20 mouse cellular contexts compared by ENCODE assay signal in the genomic region with DNA sequence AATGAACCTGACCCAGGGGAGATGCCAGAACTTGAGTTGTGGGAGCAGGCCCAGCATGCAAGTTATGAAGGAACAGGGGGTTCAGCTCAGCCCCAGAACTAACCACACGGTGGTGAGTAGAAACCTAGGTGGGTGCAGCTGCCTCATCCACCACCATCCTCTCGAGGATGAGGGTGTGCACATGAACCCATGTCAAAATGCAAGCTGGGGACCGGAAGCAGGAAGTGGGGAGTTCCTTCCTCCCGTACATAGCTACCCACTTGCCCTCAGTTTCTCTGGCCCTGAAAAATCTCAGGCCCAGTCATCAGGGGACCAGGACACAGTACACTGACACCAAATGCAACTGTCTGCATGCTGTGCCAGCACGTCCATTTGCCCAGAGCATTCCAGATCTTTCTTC. TPM values are rescaled to one million over a fixed set of nuclear protein-coding genes. Genes with fewer than 3 reads are reported as not detected.
DNase-seq lines count a peak whose midpoint lies in the region; ATAC-seq and TF ChIP-seq lines count a peak whose summit lies in the region.
"Had no signal": no experiment of that assay in that cellular context is flagged by ENCODE, and none has a peak within 500 bp of the region (broad histone marks: within the 10 kb centered on the region; RNA-seq: fewer than 3 reads in every experiment).

No protein-coding gene starts in this region.

- H3K9me3 ChIP-seq in intestine, postnatal 0 days (ENCODE audit: control insufficient read depth) = no peaks in the 10 kb centered on the region
- H3K9me3 ChIP-seq: midbrain, embryonic 12.5 days had no signal

- peaks cover 3% of the 10 kb centered on the region; the same call in 1 of the 2 replicates for H3K4me1 ChIP-seq in lung, adult 2 months (ENCODE audit: control insufficient read depth, insufficient read depth, low read length)
- H3K4me1 ChIP-seq in intestine, postnatal 0 days (replicated peaks; ENCODE audit: control insufficient read depth, insufficient read depth, low read length) = no peaks in the 10 kb centered on the region
- H3K4me1 ChIP-seq: midbrain, embryonic 12.5 days had no signal

- no peak for TF ChIP-seq CTCF in lung, adult 2 months (IDR thresholded peaks at IDR 0.05; ENCODE audit: insufficient read depth, low read length)
- TF ChIP-seq CTCF in intestine, postnatal 0 days (IDR thresholded peaks at IDR 0.05; ENCODE audit: low read depth) = no peak

- intact Hi-C loops in left cerebral cortex, postnatal 36 days (cut with DNase I) = no loop called here

- no peaks in the 10 kb centered on the region for H3K27me3 ChIP-seq in intestine, postnatal 0 days (replicated peaks; ENCODE audit: control insufficient read depth, insufficient read depth, low read length)
- H3K27me3 ChIP-seq: midbrain, embryonic 12.5 days had no signal

- peak; percentile 16; the same call in 1 of the 2 replicates for TF ChIP-seq POLR2A in lung, adult 2 months (IDR thresholded peaks at IDR 0.05; ENCODE audit: borderline replicate concordance, extremely low read depth, low read depth, low read length)

- no peak overlapping the region for H3K4me2 ChIP-seq in intestine, postnatal 0 days (replicated peaks; ENCODE audit: low read depth)
- H3K4me2 ChIP-seq: heart, embryonic 11.5 days; midbrain, embryonic 12.5 days had no signal

- no peak overlapping the region for H3K4me3 ChIP-seq in lung, adult 2 months (replicated peaks; ENCODE audit: extremely low read depth, low read depth, low read length)
- no peak overlapping the region for H3K4me3 ChIP-seq in intestine, postnatal 0 days (ENCODE audit: low read depth, low read length)
- H3K4me3 ChIP-seq: midbrain, embryonic 12.5 days had no signal

- H3K27ac ChIP-seq in intestine, postnatal 0 days (ENCODE audit: low read depth, low read length) = no peak overlapping the region
- H3K27ac ChIP-seq: liver, embryonic 14.5 days; midbrain, embryonic 12.5 days had no signal

- DNase-seq in lung, adult 2 months = no peak
- no peak for DNase-seq in lung, postnatal 36 days
- peak; percentile 48 to 60 for DNase-seq in CD8-positive naive resting alpha-beta T cell, adult 2 months (ENCODE audit: low read depth in 2 of 2, low spot score in 2 of 2)
- DNase-seq in thymus, postnatal 14 days = peak; percentile 85
- DNase-seq in left cerebral cortex, postnatal 36 days (ENCODE audit: low spot score in 2 of 2) = no peak
- DNase-seq in testis, postnatal 14 days (ENCODE audit: low spot score) = no peak
- DNase-seq: adrenal gland, postnatal 14 days; cerebellum, postnatal 10 days; gastrocnemius, postnatal 14 days; lung, postnatal 14 days had no signal

- no peaks in the 10 kb centered on the region for H3K36me3 ChIP-seq in intestine, postnatal 0 days (ENCODE audit: control insufficient read depth, insufficient read depth)
- H3K36me3 ChIP-seq: midbrain, embryonic 12.5 days had no signal

- no peak overlapping the region for H3K9ac ChIP-seq in intestine, postnatal 0 days (ENCODE audit: low read depth, low read length)
- H3K9ac ChIP-seq: liver, embryonic 14.5 days; midbrain, embryonic 12.5 days had no signal

- 45% methylated on average over 5 of the region's 5 CpGs for WGBS in lung, adult 2 months
- WGBS in intestine, postnatal 0 days = 84% methylated on average over 5 of the region's 5 CpGs

- peak; percentile 25; the same call in 1 of the 2 replicates for ATAC-seq in megakaryocyte, adult 5-6 weeks (ENCODE audit: poor library complexity, severe bottlenecking)
- no peak for ATAC-seq in intestine, postnatal 0 days

RNA-seq across cellular contexts. Expression of a gene that starts 1.1 kb away (rescaled TPM):
- 2.6 and 2.8 TPM in 2 replicates for polyA plus RNA-seq in lung, adult 2 months (2012; rRNA removed)
- total RNA-seq in megakaryocyte, adult 5-6 weeks (2015) = 1.9 and 2.7 TPM in 2 replicates
- total RNA-seq in megakaryocyte, adult 5-6 weeks (2017) = 0.70 and 1.4 TPM in 2 replicates
- not detected for total RNA-seq in left cerebral cortex, postnatal 36 days (2021)
- polyA plus RNA-seq in intestine, postnatal 0 days (2015; fragmentation: Nextera tagmentation; extraction: Ambion mirVana) = 0.17 and 0.47 TPM in 2 replicates
- total RNA-seq: layer of hippocampus, adult 18-20 months; MEL had no signal
- polyA plus RNA-seq: limb, embryonic 11.5 days; midbrain, embryonic 12.5 days; neural tube, embryonic 11.5 days had no signal

RNA-seq across cellular contexts. Expression of a gene that starts 23.6 kb away (rescaled TPM):
- polyA plus RNA-seq in lung, adult 2 months (2012; rRNA removed) = 87.2 and 112 TPM in 2 replicates
- 1.9 and 4.8 TPM in 2 replicates for total RNA-seq in megakaryocyte, adult 5-6 weeks (2015)
- 0.77 and 2.6 TPM in 2 replicates for total RNA-seq in megakaryocyte, adult 5-6 weeks (2017)
- total RNA-seq in left cerebral cortex, postnatal 36 days (2021) = 1 to 10 TPM; 6.8 to 9.2 TPM
- polyA plus RNA-seq in intestine, postnatal 0 days (2015; fragmentation: Nextera tagmentation; extraction: Ambion mirVana) = 7.7 and 10.1 TPM in 2 replicates

RNA-seq across cellular contexts. Expression of a gene that starts 37.7 kb away (rescaled TPM):
- polyA plus RNA-seq in lung, adult 2 months (2012; rRNA removed) = 26.2 and 30.7 TPM in 2 replicates
- 16.8 and 18.9 TPM in 2 replicates for total RNA-seq in megakaryocyte, adult 5-6 weeks (2015)
- 18.5 and 22.2 TPM in 2 replicates for total RNA-seq in megakaryocyte, adult 5-6 weeks (2017)
- total RNA-seq in left cerebral cortex, postnatal 36 days (2021) = 10 to 100 TPM; 59.8 to 63.6 TPM
- 7.9 and 8.0 TPM in 2 replicates for polyA plus RNA-seq in intestine, postnatal 0 days (2015; fragmentation: Nextera tagmentation; extraction: Ambion mirVana)

RNA-seq across cellular contexts. Expression of a gene that starts 50.9 kb away (rescaled TPM):
- 0.19 and 0.66 TPM in 2 replicates for polyA plus RNA-seq in lung, adult 2 months (2012; rRNA removed)
- not detected in 2 replicates for total RNA-seq in megakaryocyte, adult 5-6 weeks (2015)
- not detected in 2 replicates for total RNA-seq in megakaryocyte, adult 5-6 weeks (2017)
- total RNA-seq in left cerebral cortex, postnatal 36 days (2021) = under 1 TPM; 0.39 to 0.77 TPM
- 0.05 TPM in 2 replicates for polyA plus RNA-seq in intestine, postnatal 0 days (2015; fragmentation: Nextera tagmentation; extraction: Ambion mirVana)

RNA-seq across cellular contexts. Expression of a gene that starts 52.7 kb away (rescaled TPM):
- 0.56 and 0.87 TPM in 2 replicates for polyA plus RNA-seq in lung, adult 2 months (2012; rRNA removed)
- not detected in 2 replicates for total RNA-seq in megakaryocyte, adult 5-6 weeks (2015)
- total RNA-seq in megakaryocyte, adult 5-6 weeks (2017) = not detected in 2 replicates
- under 1 TPM; 0.35 to 0.95 TPM for total RNA-seq in left cerebral cortex, postnatal 36 days (2021)
- 0.16 and 0.18 TPM in 2 replicates for polyA plus RNA-seq in intestine, postnatal 0 days (2015; fragmentation: Nextera tagmentation; extraction: Ambion mirVana)
- total RNA-seq: gastrocnemius, postnatal 14 days; hematopoietic stem cell, adult 5-6 weeks; MEL had no signal

Comparison
In these comparisons a context has a peak if more than half of its experiments do, and no peak if none do; other contexts are left out.
1. DNase-seq: peak in CD8-positive naive resting alpha-beta T cell, adult 2 months (2 of 2) and thymus, postnatal 14 days (single experiment); none in lung, adult 2 months (single experiment), lung, postnatal 36 days (single experiment), left cerebral cortex, postnatal 36 days (0 of 2) and testis, postnatal 14 days (single experiment).